Mouse (Mus musculus) hindbrain, postnatal 0 days (tissue): ENCODE measurements at regions not wholly inside any gene's neighbourhood (a gene's known extent, or its start where the extent isn't known, plus 50 kb on each side); places are given as distances from the start of the nearest gene placed in this dataset.
A peak's percentile ranks its signal among the peaks of the same experiment; 100 is the strongest.
"Not testable (repeated sequence)": the region's sequence is repeated elsewhere in the genome, so short reads cannot be mapped to it uniquely, and the experiment has no call there.

ENCODE experiments used
- ATAC-seq: fragments of 200-750 bp; cut with Nextera tagmentation; 2 replicates; pipeline ENCODE4 v1.8.0; 2017; ENCODE audit warnings: mild to moderate bottlenecking, moderate TSS enrichment, moderate library complexity
- DNase-seq: peaks from one replicate; pipeline ENCODE4 v3.0.0-alpha.2; 2015; ENCODE audit warnings: low spot score
- H3K27ac ChIP-seq: fragments of 300-500 bp; sonication (generic); 2 replicates; pipeline ENCODE4 v1.5.1; 2014; ENCODE audit warnings: mild to moderate bottlenecking
- H3K27me3 ChIP-seq: fragments of 300-500 bp; sonication (generic); 2 replicates; pipeline ENCODE4 v1.6.1; 2014; ENCODE audit warnings: low read length, mixed read lengths; ENCODE audit not compliant: insufficient read depth
- H3K36me3 ChIP-seq: fragments of 300-500 bp; sonication (generic); 2 replicates; pipeline ENCODE4 v1.6.1; 2014; ENCODE audit warnings: low read length, mixed read lengths; ENCODE audit not compliant: insufficient read depth
- H3K4me1 ChIP-seq: fragments of 300-500 bp; sonication (generic); 2 replicates; pipeline ENCODE4 v1.6.1; 2014; ENCODE audit warnings: antibody characterized with exemption, low read length, mixed read lengths; ENCODE audit not compliant: insufficient read depth
- H3K4me2 ChIP-seq: fragments of 300-500 bp; sonication (generic); 2 replicates; pipeline ENCODE4 v1.6.1; 2014; ENCODE audit warnings: low read depth, mild to moderate bottlenecking, low read length, moderate library complexity, mixed read lengths
- H3K4me3 ChIP-seq: fragments of 300-500 bp; sonication (generic); 2 replicates; pipeline ENCODE4 v1.5.1; 2014; ENCODE audit warnings: low read length
- H3K9ac ChIP-seq: fragments of 300-500 bp; sonication (generic); replicated peaks from 2 replicates; pipeline ENCODE4 v1.6.1; 2014; ENCODE audit warnings: mild to moderate bottlenecking, low read length, moderate library complexity, mixed read lengths
- H3K9me3 ChIP-seq: fragments of 300-500 bp; sonication (generic); 2 replicates; pipeline ENCODE4 v1.6.1; 2016; ENCODE audit warnings: low read length, mixed read lengths
- CTCF ChIP-seq: IDR thresholded peaks from 2 replicates; pipeline ENCODE4 v1.5.1; 2016; ENCODE audit warnings: antibody characterized with exemption, control low read depth, low read depth
- WGBS: fragments of 180-500 bp; shearing (Covaris S2); extraction: QIAGEN DNeasy Blood & Tissue Kit; methylation state at CpG from one replicate; pipeline ENCODE4 v1.1.7; 2014; 5-methylcytosine and 5-hydroxymethylcytosine counted together

- no peaks in the 10 kb centered on the region for H3K4me1 ChIP-seq
- H3K9ac ChIP-seq: no peak overlapping the region
- no peak overlapping the region for H3K27ac ChIP-seq
- TF ChIP-seq CTCF: no peak
- peak overlapping the region; percentile 64 for H3K4me2 ChIP-seq
- 33% methylated on average over 12 of the region's 12 CpGs for WGBS
- no peaks in the 10 kb centered on the region for H3K36me3 ChIP-seq
- peak; percentile 28 for DNase-seq
- H3K9me3 ChIP-seq: no peaks in the 10 kb centered on the region
- peak overlapping the region; percentile 39 for H3K4me3 ChIP-seq
- peak; percentile 16; the same call in 1 of the 2 replicates for ATAC-seq
- H3K27me3 ChIP-seq: no peaks in the 10 kb centered on the region
Observed at GRCm38 (mm10) chr9:32940919-32941767, 305.1 kb downstream of the Ets1 start.

- DNase-seq: peak; percentile 8
Observed at GRCm38 (mm10) chr9:32941768-32942030, 305.7 kb downstream of the Ets1 start.

GRCm38 (mm10) chr9:32947221-32947620 lies 311.2 kb downstream of the Ets1 start:
- H3K4me2 ChIP-seq: no peak overlapping the region
- H3K36me3 ChIP-seq: no peaks in the 10 kb centered on the region
- no peak overlapping the region for H3K27ac ChIP-seq
- WGBS: 85% methylated on average over 3 of the region's 3 CpGs
- H3K4me3 ChIP-seq: no peak overlapping the region
- H3K27me3 ChIP-seq: no peaks in the 10 kb centered on the region
- H3K4me1 ChIP-seq: no peaks in the 10 kb centered on the region
- no peak overlapping the region for H3K9ac ChIP-seq
- DNase-seq: no peak
- no peaks in the 10 kb centered on the region for H3K9me3 ChIP-seq
- no peak for ATAC-seq
- no peak for TF ChIP-seq CTCF

More at GRCm38 (mm10) chr9:32941768-32942030, 305.7 kb downstream of the Ets1 start:
- Histone ChIP-seq H3K9ac (no peak overlapping the region), H3K4me2 (no peak overlapping the region), H3K27ac (no peak overlapping the region), H3K4me3 (no peak overlapping the region), H3K4me1 (no peaks in the 10 kb centered on the region), H3K27me3 (no peaks in the 10 kb centered on the region), H3K9me3 (no peaks in the 10 kb centered on the region), H3K36me3 (no peaks in the 10 kb centered on the region)
- 0 out of 2 replicates have a peak, but pooled peaks have one; percentile 27 for ATAC-seq
- peak; percentile 36 for TF ChIP-seq CTCF

GRCm38 (mm10) chr9:32949036-32949435 lies 313.0 kb downstream of the Ets1 start:
- Histone ChIP-seq H3K27me3 (no peaks in the 10 kb centered on the region), H3K4me1 (no peaks in the 10 kb centered on the region), H3K36me3 (no peaks in the 10 kb centered on the region), H3K27ac (no peak overlapping the region), H3K4me3 (no peak overlapping the region), H3K9ac (no peak overlapping the region), H3K4me2 (no peak overlapping the region), H3K9me3 (no peaks in the 10 kb centered on the region)
- no peak for TF ChIP-seq CTCF
- ATAC-seq (no peak), DNase-seq (no peak)
- WGBS: 69% methylated on average over 3 of the region's 3 CpGs

- H3K27ac ChIP-seq: no peak overlapping the region
- no peak overlapping the region for H3K9ac ChIP-seq
- DNase-seq (peak; percentile 36), ATAC-seq (no peak)
- 45% methylated on average over 3 of the region's 3 CpGs for WGBS
- TF ChIP-seq CTCF: no peak
- H3K36me3 ChIP-seq: no peaks in the 10 kb centered on the region
- no peaks in the 10 kb centered on the region for H3K27me3 ChIP-seq
- no peak overlapping the region for H3K4me2 ChIP-seq
- no peaks in the 10 kb centered on the region for H3K4me1 ChIP-seq
- H3K4me3 ChIP-seq: no peak overlapping the region
- H3K9me3 ChIP-seq: no peaks in the 10 kb centered on the region; the same call in 1 of the 2 replicates
Observed at GRCm38 (mm10) chr9:32958716-32959115, 322.7 kb downstream of the Ets1 start.

GRCm38 (mm10) chr9:32959468-32959867 lies 323.4 kb downstream of the Ets1 start:
- not testable (repeated sequence) for H3K36me3 ChIP-seq, DNase-seq, H3K9ac ChIP-seq, H3K4me2 ChIP-seq, H3K27me3 ChIP-seq, ATAC-seq, H3K27ac ChIP-seq, H3K4me1 ChIP-seq, H3K9me3 ChIP-seq, H3K4me3 ChIP-seq

- H3K9me3 ChIP-seq: no peaks in the 10 kb centered on the region; the same call in 1 of the 2 replicates
- H3K27ac ChIP-seq: no peak overlapping the region
- no peaks in the 10 kb centered on the region for H3K27me3 ChIP-seq
- 94% methylated on average over 5 of the region's 5 CpGs for WGBS
- no peak overlapping the region for H3K4me2 ChIP-seq
- TF ChIP-seq CTCF: no peak
- H3K36me3 ChIP-seq: no peaks in the 10 kb centered on the region
- DNase-seq: no peak
- no peak overlapping the region for H3K4me3 ChIP-seq
- H3K9ac ChIP-seq: no peak overlapping the region
- no peak for ATAC-seq
- H3K4me1 ChIP-seq: no peaks in the 10 kb centered on the region
Observed at GRCm38 (mm10) chr9:32962679-32963205, 326.7 kb downstream of the Ets1 start.
